Mouse (Mus musculus): ENCODE measurements at regions not wholly inside any gene's neighbourhood (a gene's known extent, or its start where the extent isn't known, plus 50 kb on each side); places are given as distances from the start of the nearest gene placed in this dataset.

DNA sequence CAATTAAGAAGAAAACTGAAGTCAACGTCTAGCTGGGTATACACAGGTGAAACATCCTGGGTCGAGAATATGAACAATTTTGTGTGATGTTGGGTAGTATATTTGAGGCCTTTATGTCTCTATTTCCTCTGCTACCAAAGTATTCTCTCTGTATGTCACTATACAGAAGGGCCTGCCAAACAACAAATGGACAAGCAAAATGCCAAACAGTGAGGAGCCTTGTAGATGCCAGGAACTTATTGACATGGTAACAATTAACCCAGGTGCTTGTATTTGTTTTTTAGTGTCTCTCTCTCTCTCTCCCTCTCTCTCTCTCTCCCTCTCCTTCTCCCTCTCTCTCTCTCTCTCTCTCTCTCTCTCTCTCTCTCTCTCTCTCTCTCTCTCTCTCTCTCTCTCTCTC is 529.1 kb downstream of the Tmem114 start:
- intact Hi-C loops (cut with DNase I), result no loop called here

DNA sequence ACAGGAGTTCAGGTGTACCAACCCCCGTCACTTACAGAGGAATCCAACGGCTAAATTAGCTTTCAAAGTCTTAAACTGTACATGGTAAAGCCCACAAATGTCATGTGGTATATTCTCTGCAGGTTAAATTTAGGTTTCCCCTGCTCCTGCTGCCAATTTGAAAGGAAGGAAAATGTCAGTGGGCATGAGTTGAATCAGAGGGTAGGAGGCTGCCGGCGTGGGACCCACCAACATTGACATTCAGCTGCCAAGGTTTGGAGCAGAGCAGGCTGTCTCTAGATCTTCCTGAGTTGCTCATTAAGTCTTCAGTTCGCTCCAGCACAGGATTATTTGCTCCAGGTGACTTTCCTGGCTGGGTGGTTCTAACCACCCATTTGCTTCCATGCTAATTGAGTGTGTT is 532.1 kb downstream of the Tmem114 start:
- intact Hi-C loops (cut with DNase I), result no loop called here
- no peak for DNase-seq (ENCODE audit: low spot score)

More for the DNA sequence above, 529.1 kb downstream of the Tmem114 start:
- DNase-seq (ENCODE audit: low spot score), result no peak

GRCm38 (mm10) chr16:7863406-7863805 is 561.5 kb downstream of the Tmem114 start:
- DNase-seq (ENCODE audit: low spot score), result no peak
- intact Hi-C loops (cut with DNase I), result no loop called here

DNA sequence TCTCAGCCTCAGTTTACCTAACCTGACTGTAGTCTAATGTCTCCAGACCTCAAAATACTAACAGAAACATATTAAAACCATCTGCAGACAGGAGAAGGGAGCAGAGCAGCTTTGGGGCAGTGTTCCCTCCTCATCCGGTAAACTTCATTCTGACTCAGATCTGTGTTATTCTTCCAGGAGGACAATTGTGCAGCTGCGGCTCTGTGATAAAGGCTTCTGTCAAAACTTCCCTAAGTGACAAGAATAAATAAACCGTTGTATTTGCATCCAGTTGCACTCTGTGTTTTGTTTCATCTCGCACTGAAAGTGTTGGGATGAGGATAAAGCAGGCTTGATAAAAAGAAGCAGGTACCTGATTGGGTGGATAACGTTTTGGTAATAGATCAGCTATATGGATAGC is 585.8 kb downstream of the Tmem114 start:
- intact Hi-C loops (cut with DNase I), result no loop called here
- no peak for DNase-seq (ENCODE audit: low spot score)

DNA sequence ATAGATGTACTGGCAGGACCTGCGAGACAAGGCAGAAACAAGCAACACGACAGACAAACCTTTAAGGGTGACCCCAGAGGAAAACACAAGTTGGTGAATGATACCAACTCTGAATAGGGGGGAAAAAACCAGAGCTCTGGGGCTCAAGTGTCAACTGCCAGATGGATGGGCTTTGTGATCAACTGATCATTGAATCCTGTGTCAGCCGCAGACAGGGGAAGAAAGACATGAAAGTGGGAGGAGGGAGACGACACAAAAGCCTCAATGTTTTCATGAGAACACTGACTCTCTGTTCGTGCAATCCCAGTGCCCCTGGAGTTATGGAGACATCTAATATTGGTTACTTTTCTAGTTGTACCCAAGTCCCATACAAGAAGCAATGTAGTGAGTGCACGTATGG is 593.8 kb downstream of the Tmem114 start:
- no peak for DNase-seq (ENCODE audit: low spot score)
- intact Hi-C loops (cut with DNase I), result no loop called here

DNA sequence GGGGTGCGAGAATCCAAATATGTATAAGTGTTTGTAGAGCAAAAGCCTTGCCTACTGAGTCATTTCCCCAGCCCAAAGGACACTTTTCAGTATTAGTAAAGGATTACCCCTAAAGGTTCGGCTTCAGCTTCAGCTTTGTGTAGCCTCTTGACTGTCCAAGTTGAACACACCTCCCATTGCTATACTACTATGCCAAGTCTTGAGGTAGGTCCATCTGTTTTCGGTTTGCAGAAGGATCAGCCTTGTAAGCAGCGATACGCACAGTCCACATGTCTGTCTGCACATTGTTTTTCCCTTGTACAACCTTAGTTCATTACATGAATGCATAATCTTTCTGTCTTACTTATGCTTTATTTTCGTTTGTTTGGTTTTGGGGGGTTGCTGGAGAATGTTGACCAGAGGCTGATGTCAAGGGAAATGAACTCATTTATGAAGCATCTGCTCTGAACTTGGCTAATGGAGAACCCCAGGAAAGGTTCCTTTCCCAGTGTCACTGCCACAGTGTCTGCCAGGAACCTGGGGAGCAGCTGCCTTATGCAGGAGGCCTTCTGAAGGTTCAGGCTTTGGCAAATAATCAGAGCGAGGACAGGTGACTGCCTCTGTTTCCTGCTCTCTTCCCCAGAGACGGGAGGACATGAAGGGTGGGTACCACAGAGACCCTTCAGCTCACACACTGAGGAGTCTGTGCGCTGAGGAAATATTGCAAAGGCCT is 594.8 kb downstream of the Tmem114 start:
- DNase-seq (ENCODE audit: low spot score), result no peak
- intact Hi-C loops (cut with DNase I), result no loop called here

GRCm38 (mm10) chr16:7801161-7801560 is 623.8 kb downstream of the Tmem114 start:
- DNase-seq (ENCODE audit: low spot score), result no peak
- intact Hi-C loops (cut with DNase I), result no loop called here

- no peak for DNase-seq (ENCODE audit: low spot score)
- intact Hi-C loops (cut with DNase I), result no loop called here
Observed at GRCm38 (mm10) chr16:7797176-7797786, 627.7 kb downstream of the Tmem114 start.

GRCm38 (mm10) chr16:7795561-7795960 is 629.4 kb downstream of the Tmem114 start:
- no peak for DNase-seq (ENCODE audit: low spot score)
- intact Hi-C loops (cut with DNase I), result no loop called here

DNA sequence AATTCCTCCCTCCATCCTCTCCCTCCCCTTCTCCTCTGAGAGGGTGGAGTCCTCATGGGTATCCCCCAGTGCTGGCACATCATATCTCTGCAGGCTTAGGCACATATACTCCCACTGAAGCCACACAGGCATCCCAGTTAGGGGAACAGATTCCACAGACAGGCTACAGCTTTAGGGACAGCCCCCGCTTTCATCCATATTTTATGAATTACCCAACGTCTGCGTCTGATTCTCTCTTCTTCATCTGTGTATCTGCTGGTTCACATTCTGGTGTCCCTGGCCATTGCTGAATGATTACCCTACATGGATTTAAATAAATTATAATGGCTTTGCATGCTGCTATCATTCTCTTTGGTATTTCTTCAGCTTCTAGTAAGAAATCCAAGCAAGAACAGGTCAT is 632.4 kb downstream of the Tmem114 start:
- no peak for DNase-seq (ENCODE audit: low spot score)
- intact Hi-C loops (cut with DNase I), result no loop called here

GRCm38 (mm10) chr16:7790260-7790659 is 634.7 kb downstream of the Tmem114 start:
- intact Hi-C loops (cut with DNase I), result no loop called here
- no peak for DNase-seq (ENCODE audit: low spot score)

DNA sequence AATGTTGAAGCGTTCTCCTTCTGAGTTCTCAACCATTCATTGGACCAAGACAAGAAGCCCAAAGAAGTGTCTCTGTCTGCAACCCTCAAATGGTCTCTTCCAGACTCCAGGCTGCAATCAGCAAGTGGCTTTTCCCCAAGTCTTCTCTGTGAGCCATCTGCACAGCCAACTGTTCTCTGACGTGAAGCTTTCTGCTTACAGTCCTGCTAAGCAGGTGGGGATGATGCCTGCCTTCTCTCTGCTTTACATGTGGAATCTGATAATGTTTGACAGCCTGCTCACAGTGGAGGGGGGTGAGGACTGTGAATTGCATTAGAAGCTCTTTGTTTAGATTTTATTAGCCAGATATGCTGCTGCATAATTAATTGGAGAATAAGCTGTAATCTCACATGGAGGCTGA is 636.7 kb downstream of the Tmem114 start:
- DNase-seq (ENCODE audit: low spot score), result no peak
- intact Hi-C loops (cut with DNase I), result no loop called here

- intact Hi-C loops (cut with DNase I), result no loop called here
- DNase-seq (ENCODE audit: low spot score), result no peak
Observed at GRCm38 (mm10) chr16:7781506-7781905, 643.4 kb downstream of the Tmem114 start.

- no peak for DNase-seq (ENCODE audit: low spot score)
- intact Hi-C loops (cut with DNase I), result no loop called here
Observed at GRCm38 (mm10) chr16:7775635-7776034, 649.3 kb downstream of the Tmem114 start.

- no peak for DNase-seq (ENCODE audit: low spot score)
- intact Hi-C loops (cut with DNase I), result no loop called here
Observed at GRCm38 (mm10) chr16:7768433-7768832, 656.5 kb downstream of the Tmem114 start.

- no peak for DNase-seq (ENCODE audit: low spot score)
Observed at GRCm38 (mm10) chr16:7767691-7768090, 657.2 kb downstream of the Tmem114 start.

DNA sequence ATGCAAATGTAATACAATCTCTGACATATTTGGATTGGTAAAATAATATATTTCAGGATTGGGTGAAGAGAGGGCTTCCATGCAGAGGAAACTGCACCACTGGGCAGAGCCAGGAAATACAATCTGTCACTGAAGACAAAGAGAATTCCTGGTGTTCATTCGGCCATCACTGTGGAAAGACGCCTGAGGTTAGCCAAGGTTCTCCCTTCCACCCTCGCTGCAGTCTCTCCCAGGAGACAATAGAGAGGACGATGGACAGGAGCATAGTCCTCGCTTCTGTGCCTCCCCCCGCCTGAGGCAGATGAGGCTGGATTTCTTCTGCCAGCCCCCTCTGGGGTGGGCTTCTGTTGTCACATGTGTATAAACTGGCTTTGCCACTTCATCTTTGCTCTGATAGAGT is 660.6 kb downstream of the Tmem114 start:
- intact Hi-C loops (cut with DNase I), result no loop called here
- DNase-seq (ENCODE audit: low spot score), result no peak

More at GRCm38 (mm10) chr16:7767691-7768090, 657.2 kb downstream of the Tmem114 start:
- intact Hi-C loops (cut with DNase I), result no loop called here

- DNase-seq (ENCODE audit: low spot score), result no peak
- intact Hi-C loops (cut with DNase I), result no loop called here
Observed at GRCm38 (mm10) chr16:7728186-7728585, 696.8 kb downstream of the Tmem114 start.

- no peak for DNase-seq (ENCODE audit: low spot score)
- intact Hi-C loops (cut with DNase I), result no loop called here
Observed at GRCm38 (mm10) chr16:7725225-7725624, 699.7 kb downstream of the Tmem114 start.

DNA sequence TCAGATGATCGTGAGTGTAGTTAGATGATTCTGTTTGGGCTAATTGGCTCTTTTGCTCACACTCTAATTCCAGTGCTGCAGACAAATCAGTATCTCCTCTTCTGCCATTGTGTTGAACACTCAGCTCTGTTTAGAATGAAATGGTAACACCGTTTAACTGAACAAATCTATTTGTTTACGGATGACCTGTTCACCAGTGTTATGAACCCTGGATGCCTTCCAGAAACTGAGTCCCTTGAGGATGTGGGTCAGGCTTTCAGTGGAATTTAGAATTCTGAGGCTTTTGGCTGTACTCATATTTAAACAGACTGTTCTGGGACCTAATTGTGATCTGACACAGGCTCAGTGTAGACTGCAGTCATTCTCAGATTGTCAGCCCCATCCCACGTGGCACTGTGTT is 723.5 kb downstream of the Tmem114 start:
- no peak for DNase-seq (ENCODE audit: low spot score)
- intact Hi-C loops (cut with DNase I), result no loop called here

DNA sequence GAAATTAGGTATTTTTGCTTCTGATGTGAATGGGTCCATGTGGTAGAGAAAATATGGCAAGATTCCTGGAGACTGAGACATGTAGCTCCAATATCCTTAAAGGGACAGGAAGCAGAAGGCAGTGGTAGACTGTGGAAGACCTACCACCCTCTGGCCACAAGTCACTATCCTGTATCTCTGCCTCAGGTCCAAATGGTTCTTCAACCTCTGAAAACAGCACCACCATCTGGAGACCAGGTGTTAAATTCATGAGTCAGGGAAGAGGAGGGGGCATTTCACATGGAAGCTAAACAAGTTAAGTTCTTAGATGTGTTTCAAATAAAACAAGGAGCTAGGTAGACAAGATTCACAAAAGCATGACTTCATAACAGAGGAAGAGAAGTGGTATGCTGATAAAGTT is 739.5 kb downstream of the Tmem114 start:
- intact Hi-C loops (cut with DNase I), result no loop called here
- DNase-seq (ENCODE audit: low spot score), result no peak

- no peak for DNase-seq (ENCODE audit: low spot score)
- intact Hi-C loops (cut with DNase I), result no loop called here
Observed at GRCm38 (mm10) chr16:7666096-7666495, 758.8 kb downstream of the Tmem114 start.
